Mouse (Mus musculus): Measurements from ENCODE around the gene Wars. TPM values are rescaled to one million over a fixed set of nuclear protein-coding genes. Genes with fewer than 3 reads are reported as not detected.

Gene Wars
- polyA plus RNA-seq, 1 experiment from 2014 or later: 108 TPM

- Histone ChIP-seq H3K27ac (ENCODE audit: low read depth, low read length) (peak overlapping the region; percentile 82), H3K4me1 (ENCODE audit: control insufficient read depth, insufficient read depth, low read depth, low read length) (peaks cover 41% of the 10 kb centered on the region), H3K4me3 (ENCODE audit: low read length) (peak overlapping the region; percentile 75), H3K9ac (ENCODE audit: low read depth, low read length) (peak overlapping the region; percentile 69), H3K9me3 (ENCODE audit: control insufficient read depth, low read length) (no peaks in the 10 kb centered on the region), H3K36me3 (ENCODE audit: control insufficient read depth, insufficient read depth, low read length) (no peaks in the 10 kb centered on the region), H3K27me3 (replicated peaks; ENCODE audit: control insufficient read depth, insufficient read depth, low read length) (no peaks in the 10 kb centered on the region), H3K4me2 (ENCODE audit: low read length) (peak overlapping the region; percentile 81)
- 58% methylated on average over 7 of the region's 7 CpGs for WGBS
- ATAC-seq: no peak
Measured at GRCm38 (mm10) chr12:108836722-108837121, 57.3 kb downstream of the Wars start.

- under 1% methylated on average over 50 of the region's 53 CpGs for WGBS
- Histone ChIP-seq H3K36me3 (ENCODE audit: control insufficient read depth, insufficient read depth, low read length) (no peaks in the 10 kb centered on the region), H3K9me3 (ENCODE audit: control insufficient read depth, low read length) (no peaks in the 10 kb centered on the region), H3K9ac (ENCODE audit: low read depth, low read length) (peak within 1 kb of the TSS; percentile 78), H3K4me3 (ENCODE audit: low read length) (peak within 1 kb of the TSS; percentile 75), H3K4me1 (ENCODE audit: control insufficient read depth, insufficient read depth, low read depth, low read length) (peaks cover 41% of the 10 kb centered on the region), H3K27me3 (replicated peaks; ENCODE audit: control insufficient read depth, insufficient read depth, low read length) (no peaks in the 10 kb centered on the region), H3K27ac (ENCODE audit: low read depth, low read length) (peak within 1 kb of the TSS; percentile 82), H3K4me2 (ENCODE audit: low read length) (peak within 1 kb of the TSS; percentile 96)
- peak; percentile 99 for ATAC-seq
Measured at GRCm38 (mm10) chr12:108835840-108836409, 58.0 kb downstream of the Wars start, which contains the start of the genes Slc25a29 and Slc25a47. TSS of gene Slc25a29 (minus strand) at chr12:108835883. TSS of gene Slc25a47 (plus strand) at chr12:108836046.

- Histone ChIP-seq H3K4me1 (ENCODE audit: control insufficient read depth, insufficient read depth, low read depth, low read length) (peaks cover 41% of the 10 kb centered on the region), H3K9ac (ENCODE audit: low read depth, low read length) (peak overlapping the region; percentile 78), H3K4me3 (ENCODE audit: low read length) (peak overlapping the region; percentile 75), H3K36me3 (ENCODE audit: control insufficient read depth, insufficient read depth, low read length) (no peaks in the 10 kb centered on the region), H3K27me3 (replicated peaks; ENCODE audit: control insufficient read depth, insufficient read depth, low read length) (no peaks in the 10 kb centered on the region), H3K9me3 (ENCODE audit: control insufficient read depth, low read length) (no peaks in the 10 kb centered on the region), H3K27ac (ENCODE audit: low read depth, low read length) (peak overlapping the region; percentile 66; the same call in 1 of the 2 replicates), H3K4me2 (ENCODE audit: low read length) (peak overlapping the region; percentile 96)
- 2% methylated on average over 51 of the region's 51 CpGs for WGBS
- peak; percentile 3 for ATAC-seq
Measured at GRCm38 (mm10) chr12:108835208-108835839, 58.6 kb downstream of the Wars start.

DNA sequence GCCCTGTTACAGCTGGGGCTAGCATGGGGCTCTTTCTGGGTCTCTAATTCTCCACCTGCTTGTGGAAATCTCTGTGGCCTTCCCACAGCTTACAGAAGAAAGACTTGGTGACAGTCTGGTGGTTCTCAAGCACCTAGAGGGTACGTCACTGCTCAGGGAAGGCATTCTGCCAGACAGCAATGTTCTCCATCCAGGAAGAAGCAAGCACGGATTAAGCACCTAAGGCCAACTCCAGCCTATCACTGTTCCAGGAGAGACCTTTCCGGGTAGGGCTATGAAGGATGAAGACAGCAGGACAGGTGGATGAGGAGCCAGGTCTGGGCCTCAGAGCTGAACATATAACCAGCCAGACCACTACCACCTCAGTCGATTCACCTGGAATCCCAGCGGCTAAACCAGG lies 59.2 kb downstream of the Wars start:
- Histone ChIP-seq H3K4me1 (ENCODE audit: control insufficient read depth, insufficient read depth, low read depth, low read length) (peaks cover 41% of the 10 kb centered on the region), H3K36me3 (ENCODE audit: control insufficient read depth, insufficient read depth, low read length) (no peaks in the 10 kb centered on the region), H3K9me3 (ENCODE audit: control insufficient read depth, low read length) (no peaks in the 10 kb centered on the region), H3K27me3 (replicated peaks; ENCODE audit: control insufficient read depth, insufficient read depth, low read length) (no peaks in the 10 kb centered on the region), H3K4me3 (ENCODE audit: low read length) (peak overlapping the region; percentile 75), H3K9ac (ENCODE audit: low read depth, low read length) (peak overlapping the region; percentile 78), H3K4me2 (ENCODE audit: low read length) (peak overlapping the region; percentile 96), H3K27ac (ENCODE audit: low read depth, low read length) (no peak overlapping the region)
- ATAC-seq: no peak
- 46% methylated on average over 5 of the region's 5 CpGs for WGBS

- WGBS: 76% methylated on average over 3 of the region's 3 CpGs
- Histone ChIP-seq H3K27ac (ENCODE audit: low read depth, low read length) (no peak overlapping the region), H3K4me2 (ENCODE audit: low read length) (peak overlapping the region; percentile 96), H3K4me1 (ENCODE audit: control insufficient read depth, insufficient read depth, low read depth, low read length) (peaks cover 41% of the 10 kb centered on the region), H3K36me3 (ENCODE audit: control insufficient read depth, insufficient read depth, low read length) (no peaks in the 10 kb centered on the region), H3K9ac (ENCODE audit: low read depth, low read length) (no peak overlapping the region), H3K9me3 (ENCODE audit: control insufficient read depth, low read length) (no peaks in the 10 kb centered on the region), H3K4me3 (ENCODE audit: low read length) (no peak overlapping the region), H3K27me3 (replicated peaks; ENCODE audit: control insufficient read depth, insufficient read depth, low read length) (no peaks in the 10 kb centered on the region)
- no peak for ATAC-seq
Measured at GRCm38 (mm10) chr12:108834337-108834736, 59.6 kb downstream of the Wars start.

DNA sequence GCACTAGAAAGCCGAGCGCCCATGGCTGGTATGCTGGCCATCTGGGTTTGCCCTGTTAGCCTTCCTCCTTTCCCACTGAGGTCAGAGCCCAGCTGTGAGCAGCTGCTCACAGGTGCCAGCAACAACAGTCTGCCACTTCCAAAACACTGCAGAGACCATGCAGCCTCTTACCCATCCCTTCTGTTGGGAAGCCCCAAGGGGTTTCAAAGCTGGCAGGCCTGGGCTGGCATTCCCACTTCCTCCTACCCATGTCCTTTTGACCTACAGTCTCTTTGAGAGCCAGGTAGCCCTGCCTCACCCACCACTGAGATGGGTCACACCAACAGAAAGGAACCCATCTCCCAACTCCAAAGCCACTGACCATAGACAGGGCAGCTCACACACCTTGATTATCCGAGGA lies 60.6 kb downstream of the Wars start:
- no peak for ATAC-seq
- H3K27me3 ChIP-seq (replicated peaks; ENCODE audit: control insufficient read depth, insufficient read depth, low read length): no peaks in the 10 kb centered on the region
- H3K27ac ChIP-seq (ENCODE audit: low read depth, low read length): no peak overlapping the region
- H3K36me3 ChIP-seq (ENCODE audit: control insufficient read depth, insufficient read depth, low read length): no peaks in the 10 kb centered on the region
- 89% methylated on average over 3 of the region's 3 CpGs for WGBS
- no peaks in the 10 kb centered on the region for H3K9me3 ChIP-seq (ENCODE audit: control insufficient read depth, low read length)
- no peak overlapping the region for H3K4me2 ChIP-seq (ENCODE audit: low read length)
- H3K4me1 ChIP-seq (ENCODE audit: control insufficient read depth, insufficient read depth, low read depth, low read length): peaks cover 41% of the 10 kb centered on the region
- no peak overlapping the region for H3K4me3 ChIP-seq (ENCODE audit: low read length)
- no peak overlapping the region for H3K9ac ChIP-seq (ENCODE audit: low read depth, low read length)

- Histone ChIP-seq H3K9ac (ENCODE audit: low read depth, low read length) (no peak overlapping the region), H3K4me3 (ENCODE audit: low read length) (no peak overlapping the region), H3K4me2 (ENCODE audit: low read length) (no peak overlapping the region), H3K27ac (ENCODE audit: low read depth, low read length) (no peak overlapping the region), H3K27me3 (replicated peaks; ENCODE audit: control insufficient read depth, insufficient read depth, low read length) (no peaks in the 10 kb centered on the region), H3K36me3 (ENCODE audit: control insufficient read depth, insufficient read depth, low read length) (0 out of 2 replicates have a peak, but pooled peaks cover 2% of the 10 kb centered on the region), H3K4me1 (ENCODE audit: control insufficient read depth, insufficient read depth, low read depth, low read length) (peaks cover 39% of the 10 kb centered on the region), H3K9me3 (ENCODE audit: control insufficient read depth, low read length) (no peaks in the 10 kb centered on the region)
- no peak for ATAC-seq
- 82% methylated on average over 8 of the region's 8 CpGs for WGBS
Measured at GRCm38 (mm10) chr12:108832851-108833250, 61.1 kb downstream of the Wars start.

DNA sequence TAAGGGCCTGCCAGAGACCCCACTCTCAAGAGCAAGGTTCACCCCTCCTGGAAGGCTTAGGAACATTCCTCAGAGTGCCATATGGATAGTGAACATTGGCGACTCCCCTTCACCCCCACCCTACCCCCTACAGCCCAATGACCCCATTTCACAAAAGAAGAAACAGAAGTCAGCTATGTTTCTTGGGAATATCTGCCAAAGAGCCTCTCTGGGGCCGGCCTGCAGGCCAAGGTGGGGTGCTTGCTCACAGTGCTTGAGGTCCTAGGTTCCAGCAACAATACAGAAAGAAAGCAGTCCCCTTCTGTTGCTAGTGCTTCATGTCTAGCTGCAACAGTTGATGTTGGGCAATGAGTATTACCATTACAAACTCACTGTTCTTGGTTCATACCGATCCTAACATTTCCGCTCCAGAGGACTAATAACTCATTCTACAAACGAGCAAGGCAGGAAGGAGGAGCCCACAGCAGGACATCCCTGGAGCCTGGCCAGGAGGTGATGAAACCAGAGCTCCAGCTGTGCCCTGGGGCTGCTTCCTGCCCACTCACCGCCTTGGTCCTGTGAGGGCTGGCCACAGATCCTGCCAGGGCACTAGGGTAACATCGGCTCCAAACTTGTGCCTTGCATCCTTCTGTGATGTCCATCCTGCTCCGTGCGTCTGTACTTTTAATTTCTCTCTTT lies 61.9 kb downstream of the Wars start:
- no peak overlapping the region for H3K4me3 ChIP-seq (ENCODE audit: low read length)
- 51% methylated on average over 9 of the region's 9 CpGs for whole genome bisulfite sequencing
- no peak for ATAC-seq
- 0 out of 2 replicates have a peak, but pooled peaks cover 4% of the 10 kb centered on the region for H3K36me3 ChIP-seq (ENCODE audit: control insufficient read depth, insufficient read depth, low read length)
- H3K27me3 ChIP-seq (replicated peaks; ENCODE audit: control insufficient read depth, insufficient read depth, low read length): no peaks in the 10 kb centered on the region
- no peak overlapping the region for H3K9ac ChIP-seq (ENCODE audit: low read depth, low read length)
- H3K27ac ChIP-seq (ENCODE audit: low read depth, low read length): no peak overlapping the region
- no peaks in the 10 kb centered on the region for H3K9me3 ChIP-seq (ENCODE audit: control insufficient read depth, low read length)
- peaks cover 31% of the 10 kb centered on the region for H3K4me1 ChIP-seq (ENCODE audit: control insufficient read depth, insufficient read depth, low read depth, low read length)
- H3K4me2 ChIP-seq (ENCODE audit: low read length): no peak overlapping the region

DNA sequence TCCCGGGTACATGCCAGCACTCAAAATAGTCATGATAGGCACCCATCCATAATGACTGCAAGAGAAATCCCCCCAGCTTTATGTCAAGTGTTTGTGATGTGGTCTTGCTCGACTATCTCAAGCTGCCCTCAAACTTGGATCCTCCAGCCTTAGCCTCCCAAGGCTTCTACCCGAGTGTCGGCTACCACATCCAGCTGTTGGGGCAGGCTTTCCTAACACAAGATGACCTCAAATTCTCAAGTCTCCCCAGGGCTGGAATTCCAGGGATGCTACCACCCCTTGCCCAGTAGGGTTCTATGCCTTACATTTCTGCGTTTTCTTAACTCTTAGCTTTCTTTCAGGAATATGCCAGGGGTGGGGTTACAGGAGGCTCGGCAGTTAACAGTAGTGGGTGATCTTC lies 63.6 kb downstream of the Wars start:
- WGBS: 87% methylated on average over 6 of the region's 6 CpGs
- Histone ChIP-seq H3K9me3 (ENCODE audit: control insufficient read depth, low read length) (no peaks in the 10 kb centered on the region), H3K27me3 (replicated peaks; ENCODE audit: control insufficient read depth, insufficient read depth, low read length) (no peaks in the 10 kb centered on the region), H3K36me3 (ENCODE audit: control insufficient read depth, insufficient read depth, low read length) (0 out of 2 replicates have a peak, but pooled peaks cover 7% of the 10 kb centered on the region), H3K27ac (ENCODE audit: low read depth, low read length) (no peak overlapping the region), H3K9ac (ENCODE audit: low read depth, low read length) (no peak overlapping the region), H3K4me1 (ENCODE audit: control insufficient read depth, insufficient read depth, low read depth, low read length) (peaks cover 24% of the 10 kb centered on the region), H3K4me3 (ENCODE audit: low read length) (no peak overlapping the region), H3K4me2 (ENCODE audit: low read length) (no peak overlapping the region)
- no peak for ATAC-seq

All from hindbrain, embryonic 16.5 days (tissue).